Mouse (Mus musculus): ENCODE data around the gene Steap2.

- TF ChIP-seq CTCF (IDR thresholded peaks at IDR 0.05; ENCODE audit: low read depth) = no peak
- TF ChIP-seq EP300 (IDR thresholded peaks at IDR 0.05; ENCODE audit: low read depth) = no peak
Measured at GRCm38 (mm10) chr5:5732208-5732607, 37.8 kb upstream of the Steap2 start.
